Mouse (Mus musculus) C2C12 (cell line): Measurements from ENCODE around the gene Med31. TPM values are rescaled to one million over a fixed set of nuclear protein-coding genes. Genes with fewer than 3 reads are reported as not detected.

Source experiments
- H3K27me3 ChIP-seq: one replicate; pipeline ENCODE4 v1.6.1; 2011; ENCODE audit not compliant: control insufficient read depth, insufficient read depth, insufficient read length
- H3K36me3 ChIP-seq: one replicate; pipeline ENCODE4 v1.6.1; 2011; ENCODE audit not compliant: control insufficient read depth, insufficient read depth
- H3K4me3 ChIP-seq: one replicate; pipeline ENCODE4 v1.5.1; 2011; ENCODE audit warnings: mild to moderate bottlenecking, control low read depth; ENCODE audit not compliant: poor library complexity, insufficient read depth, severe bottlenecking
- H3K79me2 ChIP-seq: one replicate; pipeline ENCODE4 v1.6.1; 2011; ENCODE audit not compliant: control insufficient read depth, insufficient read depth
- H3K79me3 ChIP-seq: one replicate; pipeline ENCODE4 v1.6.1; 2011; ENCODE audit warnings: low read depth, control low read depth
- H3ac ChIP-seq: one replicate; pipeline ENCODE3; 2011; ENCODE audit warnings: low read depth; ENCODE audit not compliant: control insufficient read depth, insufficient read length
- CEBPB ChIP-seq: IDR thresholded peaks from one replicate; pipeline ENCODE4 v1.6.1; 2011; ENCODE audit warnings: low read depth, mild to moderate bottlenecking, control low read depth, moderate library complexity
- CTCF ChIP-seq: IDR thresholded peaks from one replicate; pipeline ENCODE4 v1.5.1; 2011; ENCODE audit not compliant: control insufficient read depth, insufficient read depth, insufficient read length
- FOSL1 ChIP-seq: IDR thresholded peaks from one replicate; pipeline ENCODE4 v1.8.0; 2011; ENCODE audit warnings: mild to moderate bottlenecking, low read length; ENCODE audit not compliant: poor library complexity, insufficient read depth, severe bottlenecking
- MAX ChIP-seq: IDR thresholded peaks from one replicate; pipeline ENCODE4 v1.6.1; 2011; ENCODE audit warnings: mild to moderate bottlenecking, control low read depth
- MYOD1 ChIP-seq: IDR thresholded peaks from one replicate; pipeline ENCODE4 v1.6.1; 2011; ENCODE audit warnings: low read depth; ENCODE audit not compliant: control insufficient read depth, insufficient read length
- MYOG ChIP-seq: IDR thresholded peaks from one replicate; pipeline ENCODE4 v1.6.1; 2011; ENCODE audit not compliant: control insufficient read depth, insufficient read length; ENCODE audit errors: extremely low read depth
- USF1 ChIP-seq: IDR thresholded peaks from one replicate; pipeline ENCODE4 v1.6.1; 2011; ENCODE audit warnings: low read depth, mild to moderate bottlenecking, control low read depth, moderate library complexity
- polyA plus RNA-seq: library from polyadenylated mRNA; unstranded; fragments of >200 nt; fragmentation: generic; extraction: Trizol; gene quantifications from one replicate; pipeline ENCODE4 v1.2.1, GENCODE M21; 2012; ENCODE audit warnings: missing spikeins

Gene Med31
- polyA plus RNA-seq, 1 experiment, result 17.8 TPM

GRCm38 (mm10) chr11:72190857-72191256, 24.5 kb downstream of the Med31 start:
- H3ac ChIP-seq, result no peak overlapping the region
- peaks cover 4% of the 10 kb centered on the region for H3K79me3 ChIP-seq
- peaks cover 11% of the 10 kb centered on the region for H3K79me2 ChIP-seq
- no peaks in the 10 kb centered on the region for H3K27me3 ChIP-seq
- TF ChIP-seq CTCF (no peak), MAX (no peak), CEBPB (no peak), MYOG (no peak), USF1 (no peak), FOSL1 (no peak), MYOD1 (no peak)
- no peak overlapping the region for H3K4me3 ChIP-seq
- peaks cover 53% of the 10 kb centered on the region for H3K36me3 ChIP-seq

GRCm38 (mm10) chr11:72184252-72184651, 31.1 kb downstream of the Med31 start:
- H3K79me2 ChIP-seq, result peaks cover 8% of the 10 kb centered on the region
- no peaks in the 10 kb centered on the region for H3K27me3 ChIP-seq
- H3K36me3 ChIP-seq, result peaks cover 53% of the 10 kb centered on the region
- H3K4me3 ChIP-seq, result no peak overlapping the region
- TF ChIP-seq USF1 (no peak), CTCF (no peak), MYOD1 (no peak), FOSL1 (no peak), MYOG (no peak), CEBPB (no peak), MAX (no peak)
- H3K79me3 ChIP-seq, result no peaks in the 10 kb centered on the region
- H3ac ChIP-seq, result no peak overlapping the region

- Histone ChIP-seq H3K79me2 (peaks cover 8% of the 10 kb centered on the region), H3K4me3 (no peak overlapping the region), H3ac (no peak overlapping the region), H3K27me3 (no peaks in the 10 kb centered on the region), H3K36me3 (peaks cover 61% of the 10 kb centered on the region), H3K79me3 (no peaks in the 10 kb centered on the region)
- no peak for TF ChIP-seq CTCF
- no peak for TF ChIP-seq CEBPB
- TF ChIP-seq MAX, result no peak
- no peak for TF ChIP-seq FOSL1
- TF ChIP-seq USF1, result no peak
- TF ChIP-seq MYOD1, result no peak
- TF ChIP-seq MYOG, result no peak
These were observed 34.3 kb downstream of the Med31 start for GRCm38 (mm10) chr11:72181136-72181535.

GRCm38 (mm10) chr11:72180556-72180955, 34.8 kb downstream of the Med31 start:
- Histone ChIP-seq H3K4me3 (no peak overlapping the region), H3K79me3 (no peaks in the 10 kb centered on the region), H3K27me3 (no peaks in the 10 kb centered on the region), H3ac (no peak overlapping the region), H3K36me3 (peaks cover 65% of the 10 kb centered on the region), H3K79me2 (peaks cover 8% of the 10 kb centered on the region)
- TF ChIP-seq USF1 (no peak), MYOD1 (no peak), MAX (no peak), FOSL1 (no peak), CTCF (no peak), CEBPB (no peak), MYOG (no peak)

GRCm38 (mm10) chr11:72176553-72176952, 38.8 kb downstream of the Med31 start:
- Histone ChIP-seq H3K4me3 (no peak overlapping the region), H3K27me3 (no peaks in the 10 kb centered on the region), H3ac (no peak overlapping the region), H3K79me3 (no peaks in the 10 kb centered on the region), H3K79me2 (no peaks in the 10 kb centered on the region), H3K36me3 (peaks cover 73% of the 10 kb centered on the region)
- TF ChIP-seq MYOD1, result no peak
- TF ChIP-seq MYOG, result no peak
- no peak for TF ChIP-seq CTCF
- TF ChIP-seq FOSL1, result no peak

GRCm38 (mm10) chr11:72175966-72176365, 39.4 kb downstream of the Med31 start:
- H3K79me2 ChIP-seq, result no peaks in the 10 kb centered on the region
- H3K79me3 ChIP-seq, result no peaks in the 10 kb centered on the region
- no peak for TF ChIP-seq USF1
- no peak for TF ChIP-seq MYOG
- H3ac ChIP-seq, result no peak overlapping the region
- peaks cover 68% of the 10 kb centered on the region for H3K36me3 ChIP-seq
- no peaks in the 10 kb centered on the region for H3K27me3 ChIP-seq
- no peak overlapping the region for H3K4me3 ChIP-seq

- Histone ChIP-seq H3K79me3 (no peaks in the 10 kb centered on the region), H3K79me2 (no peaks in the 10 kb centered on the region), H3K36me3 (peaks cover 76% of the 10 kb centered on the region), H3ac (no peak overlapping the region), H3K27me3 (no peaks in the 10 kb centered on the region), H3K4me3 (no peak overlapping the region)
- TF ChIP-seq CTCF (no peak), CEBPB (no peak), MYOD1 (no peak), USF1 (no peak), MYOG (no peak), FOSL1 (no peak), MAX (no peak)
These were observed 40.7 kb downstream of the Med31 start for GRCm38 (mm10) chr11:72174721-72175120.
